Mouse (Mus musculus) spleen, adult 2 months (tissue): ENCODE measurements around the gene Cyb5r1.

Experiments used
- CTCF ChIP-seq: fragments of 200-500 bp; IDR thresholded peaks from 2 replicates; pipeline ENCODE4 v1.5.1; 2011; ENCODE audit warnings: mild to moderate bottlenecking, inconsistent platforms; ENCODE audit not compliant: insufficient read depth, insufficient read length, insufficient replicate concordance; ENCODE audit errors: extremely low read depth
- POLR2A ChIP-seq: fragments of 200-500 bp; IDR thresholded peaks from 2 replicates; pipeline ENCODE4 v1.6.1; 2011; ENCODE audit warnings: low read depth, low read length, inconsistent platforms

- TF ChIP-seq CTCF (no peak), POLR2A (no peak)
Observed at GRCm38 (mm10) chr1:134419751-134420458, 14.5 kb downstream of the Cyb5r1 start.
